Mouse (Mus musculus): ENCODE data around the gene Dscaml1. TPM values are rescaled to one million over a fixed set of nuclear protein-coding genes. Genes with fewer than 3 reads are reported as not detected.

Dscaml1 gene
- polyA plus RNA-seq, 1 experiment from 2014 or later: 0.55 TPM

DNA sequence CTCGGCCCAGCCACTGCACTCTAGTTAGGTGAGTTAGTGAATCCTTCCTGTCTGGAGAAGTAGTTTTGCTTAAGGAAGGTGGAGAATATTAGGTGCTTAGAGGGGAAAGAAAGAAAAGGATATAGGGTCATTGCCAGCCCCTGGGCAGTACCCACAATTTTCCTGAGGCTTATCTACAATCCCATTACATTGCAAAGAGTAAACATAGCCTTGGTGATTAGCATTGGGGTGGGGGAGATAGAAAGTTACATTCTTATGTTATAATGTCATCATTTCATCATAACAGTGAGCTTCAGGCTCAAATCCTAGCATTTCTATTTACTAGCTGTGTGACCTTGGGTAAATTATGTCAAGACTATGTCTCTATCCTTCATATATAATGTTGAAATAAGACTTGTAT is 70.5 kb downstream of the Dscaml1 start:
- H3K4me2 ChIP-seq (ENCODE audit: low read length): no peak overlapping the region
- H3K4me3 ChIP-seq (ENCODE audit: control insufficient read depth in 1 of 2, insufficient read depth in 1 of 2, low read depth in 1 of 2, low read length in 2 of 2): no peak overlapping the region
- no peak overlapping the region for H3K27ac ChIP-seq (replicated peaks in 1 of 2; ENCODE audit: control insufficient read depth in 1 of 2, insufficient read depth in 1 of 2, low read depth in 2 of 2, low read length in 2 of 2)
- no peak for ATAC-seq (ENCODE audit: insufficient number of reproducible peaks, insufficient read depth, low FRiP score, low read depth)
- no peaks in the 10 kb centered on the region for H3K27me3 ChIP-seq (ENCODE audit: control insufficient read depth, insufficient read depth, low read length)
- no peaks in the 10 kb centered on the region for H3K9me3 ChIP-seq (ENCODE audit: control insufficient read depth, low read length)
- H3K4me1 ChIP-seq (ENCODE audit: control insufficient read depth in 2 of 2, insufficient read depth in 2 of 2, low read length in 2 of 2): peaks cover 4% of the 10 kb centered on the region in 2 experiments
- 68% methylated on average over 1 of the region's 1 CpGs for WGBS
- H3K9ac ChIP-seq (ENCODE audit: low read length): no peak overlapping the region
- no peaks in the 10 kb centered on the region for H3K36me3 ChIP-seq (ENCODE audit: control insufficient read depth, insufficient read depth, low read length)

DNA sequence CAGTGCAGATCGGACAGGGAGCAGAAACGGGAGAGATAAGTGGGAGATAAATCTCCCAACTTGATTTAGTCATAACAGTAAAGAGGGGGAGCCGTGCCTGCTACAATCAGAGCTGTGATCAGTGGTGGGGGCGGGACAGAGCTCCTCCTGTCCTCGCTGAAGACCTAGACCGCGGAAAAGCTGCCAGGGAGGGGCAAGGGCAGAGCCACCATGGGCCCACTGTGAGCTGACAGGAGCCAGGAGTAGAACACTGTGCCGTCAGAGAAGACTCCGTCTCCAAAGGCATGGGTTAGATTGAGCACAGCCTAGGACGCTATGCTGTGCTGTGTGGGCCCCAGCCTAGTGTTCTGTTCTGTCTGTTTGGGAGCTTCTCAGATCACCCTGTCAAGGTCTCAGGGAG is 72.8 kb downstream of the Dscaml1 start:
- Histone ChIP-seq H3K36me3 (ENCODE audit: control insufficient read depth, insufficient read depth, low read length) (no peaks in the 10 kb centered on the region), H3K4me2 (ENCODE audit: low read length) (no peak overlapping the region), H3K27me3 (ENCODE audit: control insufficient read depth, insufficient read depth, low read length) (no peaks in the 10 kb centered on the region), H3K9ac (ENCODE audit: low read length) (no peak overlapping the region), H3K4me3 (ENCODE audit: control insufficient read depth in 1 of 2, insufficient read depth in 1 of 2, low read depth in 1 of 2, low read length in 2 of 2) (no peak overlapping the region), H3K9me3 (ENCODE audit: control insufficient read depth, low read length) (no peaks in the 10 kb centered on the region), H3K4me1 (ENCODE audit: control insufficient read depth in 2 of 2, insufficient read depth in 2 of 2, low read length in 2 of 2) (peaks cover 10 to 11% of the 10 kb centered on the region in 2 experiments), H3K27ac (replicated peaks in 1 of 2; ENCODE audit: control insufficient read depth in 1 of 2, insufficient read depth in 1 of 2, low read depth in 2 of 2, low read length in 2 of 2) (no peak overlapping the region)
- 43% methylated on average over 10 of the region's 10 CpGs for WGBS
- ATAC-seq (ENCODE audit: insufficient number of reproducible peaks, insufficient read depth, low FRiP score, low read depth): no peak

DNA sequence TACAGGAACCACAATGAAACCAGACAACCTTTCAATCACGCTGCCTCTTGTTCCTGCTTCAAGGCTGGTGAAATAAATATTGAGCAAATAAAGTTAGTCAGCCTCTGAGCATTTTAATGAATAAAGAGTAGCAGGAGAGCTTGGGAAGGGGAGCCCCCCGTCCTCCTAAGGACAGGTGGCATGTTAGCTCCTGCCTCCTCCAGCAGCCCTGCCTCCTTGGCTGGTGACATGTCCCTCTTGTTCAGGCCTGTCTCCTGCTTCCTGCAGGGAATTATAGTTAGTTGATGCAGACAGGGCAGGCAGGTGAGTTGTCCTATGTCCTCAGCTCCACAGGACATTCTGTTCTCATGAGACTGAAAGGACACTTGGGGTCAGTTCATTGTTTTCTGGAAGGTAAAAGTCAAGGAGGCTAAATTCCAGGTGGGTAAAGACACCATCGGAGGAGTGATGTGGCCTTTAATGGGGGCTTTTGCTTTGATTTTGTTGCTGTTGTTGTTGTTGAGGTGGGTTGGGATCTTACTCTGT is 73.7 kb downstream of the Dscaml1 start:
- Histone ChIP-seq H3K27ac (replicated peaks in 1 of 2; ENCODE audit: control insufficient read depth in 1 of 2, insufficient read depth in 1 of 2, low read depth in 2 of 2, low read length in 2 of 2) (no peak overlapping the region), H3K4me2 (ENCODE audit: low read length) (no peak overlapping the region), H3K27me3 (ENCODE audit: control insufficient read depth, insufficient read depth, low read length) (no peaks in the 10 kb centered on the region), H3K4me3 (ENCODE audit: control insufficient read depth in 1 of 2, insufficient read depth in 1 of 2, low read depth in 1 of 2, low read length in 2 of 2) (no peak overlapping the region), H3K36me3 (ENCODE audit: control insufficient read depth, insufficient read depth, low read length) (no peaks in the 10 kb centered on the region), H3K9me3 (ENCODE audit: control insufficient read depth, low read length) (no peaks in the 10 kb centered on the region), H3K9ac (ENCODE audit: low read length) (no peak overlapping the region), H3K4me1 (ENCODE audit: control insufficient read depth in 2 of 2, insufficient read depth in 2 of 2, low read length in 2 of 2) (peaks cover 18 to 19% of the 10 kb centered on the region in 2 experiments)
- WGBS: 80% methylated on average over 3 of the region's 3 CpGs
- no peak for ATAC-seq (ENCODE audit: insufficient number of reproducible peaks, insufficient read depth, low FRiP score, low read depth)

DNA sequence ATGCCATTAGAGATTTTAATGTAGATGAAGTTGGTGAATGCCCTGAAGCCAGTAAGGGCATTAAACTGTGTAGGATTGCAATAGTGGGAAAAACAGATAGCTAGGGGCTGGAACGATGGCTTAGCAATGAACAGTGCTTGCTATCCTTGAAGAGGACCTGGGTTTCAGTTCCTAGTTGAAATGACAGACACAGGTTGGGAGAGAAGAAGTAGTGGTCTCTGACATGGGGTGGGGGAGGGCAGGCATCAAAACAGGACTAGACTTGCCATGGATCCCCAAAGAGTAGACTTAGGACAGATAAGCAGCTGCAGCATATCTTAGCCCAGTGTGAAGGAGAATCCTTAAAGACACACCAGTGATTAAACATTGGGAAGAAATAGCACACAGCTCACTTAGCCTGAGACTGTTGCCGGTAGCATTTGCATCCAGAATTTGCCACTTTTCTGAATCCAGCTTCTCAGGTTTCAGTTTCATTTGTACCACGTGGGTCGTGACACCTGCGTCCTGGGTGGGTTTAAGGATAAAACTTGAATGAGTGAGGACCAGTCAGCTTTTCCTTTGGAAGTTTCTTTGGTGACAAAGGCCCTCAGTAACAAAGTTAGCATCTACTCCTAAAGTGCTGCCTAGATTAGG is 75.0 kb downstream of the Dscaml1 start:
- Histone ChIP-seq H3K4me2 (ENCODE audit: low read length) (no peak overlapping the region), H3K27me3 (ENCODE audit: control insufficient read depth, insufficient read depth, low read length) (no peaks in the 10 kb centered on the region), H3K4me1 (ENCODE audit: control insufficient read depth in 2 of 2, insufficient read depth in 2 of 2, low read length in 2 of 2) (peaks cover 27 to 29% of the 10 kb centered on the region in 2 experiments), H3K36me3 (ENCODE audit: control insufficient read depth, insufficient read depth, low read length) (no peaks in the 10 kb centered on the region), H3K9ac (ENCODE audit: low read length) (no peak overlapping the region), H3K4me3 (ENCODE audit: control insufficient read depth in 1 of 2, insufficient read depth in 1 of 2, low read depth in 1 of 2, low read length in 2 of 2) (no peak overlapping the region), H3K9me3 (ENCODE audit: control insufficient read depth, low read length) (no peaks in the 10 kb centered on the region), H3K27ac (replicated peaks in 1 of 2; ENCODE audit: control insufficient read depth in 1 of 2, insufficient read depth in 1 of 2, low read depth in 2 of 2, low read length in 2 of 2) (no peak overlapping the region)
- ATAC-seq (ENCODE audit: insufficient number of reproducible peaks, insufficient read depth, low FRiP score, low read depth): no peak
- WGBS: 64% methylated on average over 5 of the region's 5 CpGs

DNA sequence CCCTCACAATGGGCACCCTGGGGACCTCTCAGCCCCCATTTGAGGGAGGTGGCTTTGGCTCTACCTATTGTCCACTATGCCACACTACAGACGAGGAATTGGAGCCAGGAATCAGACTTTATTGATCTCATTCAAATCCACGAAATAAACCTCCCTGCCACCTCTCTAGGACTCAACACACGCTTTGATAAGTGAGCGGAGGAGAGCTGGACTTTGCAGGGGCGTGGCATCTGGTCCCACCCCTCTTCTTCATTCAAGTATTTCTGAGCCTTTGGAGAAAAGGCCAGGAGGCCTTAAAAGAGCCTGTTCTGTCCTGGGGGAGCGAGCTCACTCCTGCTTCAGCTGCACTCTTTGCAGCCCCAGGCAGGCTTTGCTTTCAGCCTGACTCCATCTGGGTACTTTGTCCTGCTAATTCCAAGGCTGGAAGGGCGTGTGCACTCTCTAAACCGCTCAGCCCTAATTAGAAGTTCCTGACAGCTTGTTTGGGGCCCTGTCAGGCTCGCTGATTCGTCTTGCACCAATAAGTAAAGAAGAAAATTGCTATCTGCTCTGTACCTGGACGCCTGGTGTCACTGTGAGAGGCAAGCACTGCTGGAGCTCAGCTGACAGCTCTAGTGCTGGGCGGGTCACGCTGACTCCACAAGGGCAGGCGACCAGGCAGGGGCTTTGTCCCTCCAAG is 75.7 kb downstream of the Dscaml1 start:
- H3K9me3 ChIP-seq (ENCODE audit: control insufficient read depth, low read length): no peaks in the 10 kb centered on the region
- ATAC-seq (ENCODE audit: insufficient number of reproducible peaks, insufficient read depth, low FRiP score, low read depth): no peak
- no peak overlapping the region for H3K4me2 ChIP-seq (ENCODE audit: low read length)
- peaks cover 27 to 32% of the 10 kb centered on the region in 2 experiments for H3K4me1 ChIP-seq (ENCODE audit: control insufficient read depth in 2 of 2, insufficient read depth in 2 of 2, low read length in 2 of 2)
- no peaks in the 10 kb centered on the region for H3K27me3 ChIP-seq (ENCODE audit: control insufficient read depth, insufficient read depth, low read length)
- H3K9ac ChIP-seq (ENCODE audit: low read length): no peak overlapping the region
- no peak overlapping the region for H3K27ac ChIP-seq (replicated peaks in 1 of 2; ENCODE audit: control insufficient read depth in 1 of 2, insufficient read depth in 1 of 2, low read depth in 2 of 2, low read length in 2 of 2)
- no peaks in the 10 kb centered on the region for H3K36me3 ChIP-seq (ENCODE audit: control insufficient read depth, insufficient read depth, low read length)
- 24% methylated on average over 14 of the region's 14 CpGs for WGBS
- no peak overlapping the region for H3K4me3 ChIP-seq (ENCODE audit: control insufficient read depth in 1 of 2, insufficient read depth in 1 of 2, low read depth in 1 of 2, low read length in 2 of 2)

DNA sequence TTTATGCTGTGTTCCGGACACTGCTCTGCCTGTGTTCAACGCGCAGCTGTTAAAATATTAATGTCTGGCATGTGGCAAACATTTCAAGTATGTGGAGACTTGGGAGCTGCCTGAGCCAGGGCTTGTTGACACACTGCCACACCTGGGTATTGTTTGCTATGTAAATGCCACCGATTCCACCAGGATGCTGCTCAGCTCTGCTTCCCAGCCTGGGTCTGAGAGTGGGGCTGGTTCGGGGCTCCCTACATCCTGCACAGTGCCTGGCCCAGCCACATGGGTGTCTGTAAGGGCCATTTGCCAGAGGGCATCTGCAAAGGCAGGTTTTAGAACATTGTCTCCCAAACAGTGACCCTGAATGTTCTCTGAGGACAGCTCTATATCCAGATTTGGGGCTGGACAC is 78.5 kb downstream of the Dscaml1 start:
- Histone ChIP-seq H3K4me1 (ENCODE audit: control insufficient read depth in 2 of 2, insufficient read depth in 2 of 2, low read length in 2 of 2) (peaks cover 37 to 43% of the 10 kb centered on the region in 2 experiments), H3K27me3 (ENCODE audit: control insufficient read depth, insufficient read depth, low read length) (no peaks in the 10 kb centered on the region), H3K36me3 (ENCODE audit: control insufficient read depth, insufficient read depth, low read length) (no peaks in the 10 kb centered on the region), H3K9ac (ENCODE audit: low read length) (no peak overlapping the region), H3K9me3 (ENCODE audit: control insufficient read depth, low read length) (no peaks in the 10 kb centered on the region), H3K27ac (replicated peaks in 1 of 2; ENCODE audit: control insufficient read depth in 1 of 2, insufficient read depth in 1 of 2, low read depth in 2 of 2, low read length in 2 of 2) (peak overlapping the region; percentile 42 to 79), H3K4me2 (ENCODE audit: low read length) (no peak overlapping the region; the same call in 1 of the 2 replicates), H3K4me3 (ENCODE audit: control insufficient read depth in 1 of 2, insufficient read depth in 1 of 2, low read depth in 1 of 2, low read length in 2 of 2) (no peak overlapping the region)
- no peak for ATAC-seq (ENCODE audit: insufficient number of reproducible peaks, insufficient read depth, low FRiP score, low read depth)
- 33% methylated on average over 5 of the region's 5 CpGs for WGBS

DNA sequence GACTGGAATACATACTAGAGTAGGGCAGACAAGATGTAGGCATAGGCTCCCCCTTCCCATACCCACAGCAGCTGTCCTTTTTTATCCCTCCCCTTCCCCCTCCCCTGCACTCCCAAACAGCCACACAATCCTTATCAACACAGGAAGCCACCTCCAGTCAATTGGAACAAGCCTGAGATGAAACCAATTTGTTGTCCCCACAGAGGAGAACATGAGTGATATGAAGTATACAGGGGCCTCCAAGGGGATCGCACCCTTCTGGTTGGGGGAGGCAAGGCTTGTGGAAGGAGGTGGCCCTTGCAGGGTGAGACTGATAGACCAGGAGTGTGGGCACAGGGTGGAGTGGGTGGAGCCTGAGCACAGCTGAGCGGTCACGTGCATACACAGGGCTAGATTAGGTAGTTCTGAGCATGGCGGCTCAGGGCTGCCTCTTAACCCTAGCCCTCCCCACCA is 79.1 kb downstream of the Dscaml1 start:
- ATAC-seq (ENCODE audit: insufficient number of reproducible peaks, insufficient read depth, low FRiP score, low read depth): peak; percentile 74
- Histone ChIP-seq H3K9ac (ENCODE audit: low read length) (no peak overlapping the region), H3K27ac (replicated peaks in 1 of 2; ENCODE audit: control insufficient read depth in 1 of 2, insufficient read depth in 1 of 2, low read depth in 2 of 2, low read length in 2 of 2) (peak overlapping the region; percentile 42 to 79), H3K4me1 (ENCODE audit: control insufficient read depth in 2 of 2, insufficient read depth in 2 of 2, low read length in 2 of 2) (peaks cover 37 to 43% of the 10 kb centered on the region in 2 experiments), H3K9me3 (ENCODE audit: control insufficient read depth, low read length) (no peaks in the 10 kb centered on the region), H3K36me3 (ENCODE audit: control insufficient read depth, insufficient read depth, low read length) (no peaks in the 10 kb centered on the region), H3K27me3 (ENCODE audit: control insufficient read depth, insufficient read depth, low read length) (no peaks in the 10 kb centered on the region), H3K4me2 (ENCODE audit: low read length) (0 out of 2 replicates have a peak overlapping the region, but pooled peaks have one; percentile 11), H3K4me3 (ENCODE audit: control insufficient read depth in 1 of 2, insufficient read depth in 1 of 2, low read depth in 1 of 2, low read length in 2 of 2) (no peak overlapping the region)
- 26% methylated on average over 4 of the region's 4 CpGs for WGBS
